Mouse (Mus musculus) liver, embryonic 13.5 days (tissue): ENCODE measurements around the gene Gm4792. TPM values are rescaled to one million over a fixed set of nuclear protein-coding genes. Genes with fewer than 3 reads are reported as not detected.

Source experiments
- ATAC-seq: fragments of 200-750 bp; cut with Nextera tagmentation; 2 replicates; pipeline ENCODE4 v1.8.0; 2017; ENCODE audit warnings: low read depth, mild to moderate bottlenecking, moderate number of reproducible peaks, moderate library complexity
- DNase-seq: peaks from one replicate; pipeline ENCODE4 v3.0.0; 2022
- H3K27ac ChIP-seq: fragments of 300-500 bp; sonication (generic); 2 replicates; pipeline ENCODE4 v1.5.1; 2015; ENCODE audit warnings: moderate library complexity, mild to moderate bottlenecking, inconsistent platforms
- H3K27me3 ChIP-seq: fragments of 300-500 bp; sonication (generic); 2 replicates; pipeline ENCODE4 v1.6.1; 2015; ENCODE audit warnings: mild to moderate bottlenecking, inconsistent platforms
- H3K36me3 ChIP-seq: fragments of 300-500 bp; sonication (generic); 2 replicates; pipeline ENCODE4 v1.6.1; 2015; ENCODE audit warnings: mild to moderate bottlenecking, inconsistent platforms
- H3K4me1 ChIP-seq: fragments of 300-500 bp; sonication (generic); replicated peaks from 2 replicates; pipeline ENCODE4 v1.6.1; 2015; ENCODE audit warnings: inconsistent platforms
- H3K4me2 ChIP-seq: fragments of 300-500 bp; sonication (generic); 2 replicates; pipeline ENCODE4 v1.6.1; 2015; ENCODE audit warnings: inconsistent platforms, mild to moderate bottlenecking, moderate library complexity
- H3K4me3 ChIP-seq: fragments of 300-500 bp; sonication (generic); replicated peaks from 2 replicates; pipeline ENCODE4 v1.5.1; 2015; ENCODE audit warnings: mild to moderate bottlenecking, inconsistent platforms
- H3K9ac ChIP-seq: fragments of 300-500 bp; sonication (generic); 2 replicates; pipeline ENCODE4 v1.6.1; 2015; ENCODE audit warnings: mild to moderate bottlenecking, inconsistent platforms
- H3K9me3 ChIP-seq: fragments of 300-500 bp; sonication (generic); replicated peaks from 2 replicates; pipeline ENCODE4 v1.6.1; 2016; ENCODE audit warnings: inconsistent platforms
- WGBS: fragments of 180-500 bp; shearing (Covaris S2); methylation state at CpG from one replicate; pipeline ENCODE4 v1.1.7; 2015; ENCODE audit not compliant: insufficient replicate concordance; 5-methylcytosine and 5-hydroxymethylcytosine counted together
- polyA plus RNA-seq: library from polyadenylated mRNA; unstranded; fragments of >200 nt; fragmentation: Nextera tagmentation; extraction: Ambion mirVana; gene quantifications from 2 replicates; pipeline ENCODE4 v1.2.1, GENCODE M21; 2015

Gene Gm4792
- polyA plus RNA-seq, 1 experiment from 2014 or later, result not detected

GRCm38 (mm10) chr10:94295923-94296605 lies 2.4 kb downstream of the Gm4792 start:
- no peaks in the 10 kb centered on the region for H3K36me3 ChIP-seq
- no peak overlapping the region for H3K9ac ChIP-seq
- ATAC-seq, result no peak
- H3K4me3 ChIP-seq, result no peak overlapping the region
- no peak overlapping the region for H3K4me2 ChIP-seq
- 81% methylated on average over 5 of the region's 5 CpGs for WGBS
- DNase-seq, result no peak
- H3K27ac ChIP-seq, result no peak overlapping the region
- no peaks in the 10 kb centered on the region for H3K9me3 ChIP-seq
- H3K4me1 ChIP-seq, result no peaks in the 10 kb centered on the region
- H3K27me3 ChIP-seq, result peaks cover 8% of the 10 kb centered on the region

- Histone ChIP-seq H3K9ac (no peak overlapping the region), H3K4me3 (no peak overlapping the region), H3K9me3 (no peaks in the 10 kb centered on the region), H3K27me3 (peaks cover 8% of the 10 kb centered on the region), H3K4me1 (no peaks in the 10 kb centered on the region), H3K36me3 (no peaks in the 10 kb centered on the region), H3K4me2 (no peak overlapping the region), H3K27ac (no peak overlapping the region)
- ATAC-seq, result no peak
- WGBS, result 55% methylated on average over 6 of the region's 6 CpGs
- DNase-seq, result no peak
Measured at GRCm38 (mm10) chr10:94294933-94295750, 3.4 kb downstream of the Gm4792 start.

- no peaks in the 10 kb centered on the region for H3K36me3 ChIP-seq
- 67% methylated on average over 5 of the region's 5 CpGs for WGBS
- H3K4me2 ChIP-seq, result no peak overlapping the region
- H3K27ac ChIP-seq, result no peak overlapping the region
- ATAC-seq, result no peak
- peaks cover 8% of the 10 kb centered on the region for H3K27me3 ChIP-seq
- no peak overlapping the region for H3K9ac ChIP-seq
- DNase-seq, result no peak
- H3K4me3 ChIP-seq, result no peak overlapping the region
- H3K4me1 ChIP-seq, result no peaks in the 10 kb centered on the region
- no peaks in the 10 kb centered on the region for H3K9me3 ChIP-seq
Measured at GRCm38 (mm10) chr10:94294437-94294836, 4.1 kb downstream of the Gm4792 start.

- ATAC-seq, result no peak
- no peaks in the 10 kb centered on the region for H3K27me3 ChIP-seq
- no peak overlapping the region for H3K9ac ChIP-seq
- WGBS, result 77% methylated on average over 7 of the region's 7 CpGs
- H3K4me3 ChIP-seq, result no peak overlapping the region
- no peak overlapping the region for H3K27ac ChIP-seq
- H3K9me3 ChIP-seq, result no peaks in the 10 kb centered on the region
- H3K4me1 ChIP-seq, result no peaks in the 10 kb centered on the region
- no peaks in the 10 kb centered on the region for H3K36me3 ChIP-seq
- no peak overlapping the region for H3K4me2 ChIP-seq
- no peak for DNase-seq
Measured at GRCm38 (mm10) chr10:94282797-94283196, 15.7 kb downstream of the Gm4792 start.

- Histone ChIP-seq H3K4me1 (no peaks in the 10 kb centered on the region), H3K4me2 (no peak overlapping the region), H3K9me3 (no peaks in the 10 kb centered on the region), H3K27me3 (no peaks in the 10 kb centered on the region), H3K27ac (no peak overlapping the region), H3K9ac (no peak overlapping the region), H3K4me3 (no peak overlapping the region), H3K36me3 (no peaks in the 10 kb centered on the region)
- 81% methylated on average over 8 of the region's 8 CpGs for WGBS
- DNase-seq (no peak), ATAC-seq (no peak)
Measured at GRCm38 (mm10) chr10:94282179-94282578, 16.3 kb downstream of the Gm4792 start.

- ATAC-seq (no peak), DNase-seq (no peak)
- no peaks in the 10 kb centered on the region for H3K36me3 ChIP-seq
- no peaks in the 10 kb centered on the region for H3K9me3 ChIP-seq
- WGBS, result 33% methylated on average over 2 of the region's 2 CpGs
- no peak overlapping the region for H3K4me2 ChIP-seq
- no peak overlapping the region for H3K27ac ChIP-seq
- no peak overlapping the region for H3K9ac ChIP-seq
- H3K27me3 ChIP-seq, result no peaks in the 10 kb centered on the region; the same call in 1 of the 2 replicates
- H3K4me3 ChIP-seq, result no peak overlapping the region
- no peaks in the 10 kb centered on the region for H3K4me1 ChIP-seq
Measured at GRCm38 (mm10) chr10:94276511-94276910, 22.0 kb downstream of the Gm4792 start.

GRCm38 (mm10) chr10:94275321-94275720 lies 23.2 kb downstream of the Gm4792 start:
- no peaks in the 10 kb centered on the region; the same call in 1 of the 2 replicates for H3K27me3 ChIP-seq
- no peaks in the 10 kb centered on the region for H3K4me1 ChIP-seq
- WGBS, result 39% methylated on average over 3 of the region's 3 CpGs
- no peak overlapping the region for H3K4me2 ChIP-seq
- no peak overlapping the region for H3K27ac ChIP-seq
- DNase-seq (no peak), ATAC-seq (no peak)
- no peaks in the 10 kb centered on the region for H3K9me3 ChIP-seq
- no peak overlapping the region for H3K9ac ChIP-seq
- no peak overlapping the region for H3K4me3 ChIP-seq
- H3K36me3 ChIP-seq, result no peaks in the 10 kb centered on the region

GRCm38 (mm10) chr10:94265656-94266542 lies 32.6 kb downstream of the Gm4792 start:
- 64% methylated on average over 17 of the region's 17 CpGs for WGBS
- H3K9me3 ChIP-seq, result no peaks in the 10 kb centered on the region
- H3K4me3 ChIP-seq, result no peak overlapping the region
- DNase-seq (no peak), ATAC-seq (no peak)
- H3K27me3 ChIP-seq, result no peaks in the 10 kb centered on the region
- H3K36me3 ChIP-seq, result no peaks in the 10 kb centered on the region
- H3K27ac ChIP-seq, result no peak overlapping the region
- H3K9ac ChIP-seq, result no peak overlapping the region
- H3K4me2 ChIP-seq, result no peak overlapping the region
- 0 out of 2 replicates have a peak, but pooled peaks cover 2% of the 10 kb centered on the region for H3K4me1 ChIP-seq

- ATAC-seq (no peak), DNase-seq (no peak)
- Histone ChIP-seq H3K27ac (no peak overlapping the region), H3K36me3 (no peaks in the 10 kb centered on the region), H3K9ac (no peak overlapping the region), H3K9me3 (no peaks in the 10 kb centered on the region), H3K4me3 (no peak overlapping the region), H3K4me1 (peaks cover 6% of the 10 kb centered on the region), H3K4me2 (no peak overlapping the region), H3K27me3 (no peaks in the 10 kb centered on the region)
- WGBS, result 60% methylated on average over 3 of the region's 3 CpGs
Measured at GRCm38 (mm10) chr10:94263211-94263610, 35.3 kb downstream of the Gm4792 start.

- no peaks in the 10 kb centered on the region for H3K27me3 ChIP-seq
- no peaks in the 10 kb centered on the region for H3K36me3 ChIP-seq
- no peaks in the 10 kb centered on the region for H3K9me3 ChIP-seq
- no peak overlapping the region for H3K27ac ChIP-seq
- DNase-seq, result no peak
- peaks cover 6% of the 10 kb centered on the region for H3K4me1 ChIP-seq
- no peak for ATAC-seq
- H3K9ac ChIP-seq, result no peak overlapping the region
- WGBS, result 79% methylated on average over 13 of the region's 13 CpGs
- H3K4me3 ChIP-seq, result no peak overlapping the region
- H3K4me2 ChIP-seq, result no peak overlapping the region
Measured at GRCm38 (mm10) chr10:94262646-94263045, 35.9 kb downstream of the Gm4792 start.

- peak; percentile 58; the same call in 1 of the 2 replicates for ATAC-seq
- no peak for DNase-seq
- no peak overlapping the region for H3K27ac ChIP-seq
- H3K4me1 ChIP-seq, result peaks cover 13% of the 10 kb centered on the region
- no peaks in the 10 kb centered on the region for H3K9me3 ChIP-seq
- H3K4me3 ChIP-seq, result no peak overlapping the region
- WGBS, result 56% methylated on average over 1 of the region's 1 CpGs
- 0 out of 2 replicates have a peak, but pooled peaks cover 2% of the 10 kb centered on the region for H3K27me3 ChIP-seq
- no peak overlapping the region for H3K4me2 ChIP-seq
- no peak overlapping the region for H3K9ac ChIP-seq
- H3K36me3 ChIP-seq, result no peaks in the 10 kb centered on the region
Measured at GRCm38 (mm10) chr10:94260544-94260943, 38.0 kb downstream of the Gm4792 start.
